ENCODE assay signal across 21 mouse cellular contexts in the genomic region with DNA sequence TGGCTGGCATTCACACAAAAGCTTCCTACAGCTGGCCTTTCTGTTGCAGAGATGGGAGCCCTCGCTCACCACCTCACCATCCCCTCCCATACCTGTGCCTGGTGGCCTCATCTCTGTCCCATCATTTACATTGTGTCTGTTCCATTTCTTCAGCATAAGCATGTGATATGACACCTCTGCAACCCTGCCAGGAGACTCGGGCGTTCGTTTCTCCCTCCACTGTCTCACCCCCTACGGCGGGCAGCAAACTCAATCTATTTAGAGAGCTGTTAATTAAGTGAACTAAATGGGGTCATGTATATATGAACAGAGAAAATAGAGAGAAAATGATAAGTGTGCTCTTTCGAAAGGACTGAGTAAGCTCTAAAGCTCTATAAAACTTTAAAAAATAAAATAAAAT.
DNase-seq lines count a peak whose midpoint lies in the region; ATAC-seq lines count a peak whose summit lies in the region.
"Had no signal": no experiment of that assay in that cellular context is flagged by ENCODE, and none has a peak within 500 bp of the region (broad histone marks: within the 10 kb centered on the region; RNA-seq: fewer than 3 reads in every experiment).

No protein-coding gene starts in this region.

- H3K36me3 ChIP-seq in hindbrain, embryonic 16.5 days (ENCODE audit: control insufficient read depth, insufficient read depth, low read length) = no peaks in the 10 kb centered on the region
- no peaks in the 10 kb centered on the region for H3K36me3 ChIP-seq in hindbrain, embryonic 14.5 days (replicated peaks; ENCODE audit: control insufficient read depth, insufficient read depth)
- H3K36me3 ChIP-seq in neural tube, embryonic 15.5 days = no peaks in the 10 kb centered on the region
- H3K36me3 ChIP-seq: embryonic facial prominence, embryonic 13.5 days; embryonic facial prominence, embryonic 15.5 days; forebrain, embryonic 10.5 days; forebrain, embryonic 12.5 days had no signal

- H3K4me2 ChIP-seq in hindbrain, embryonic 16.5 days (ENCODE audit: low read length) = no peak overlapping the region
- H3K4me2 ChIP-seq in hindbrain, embryonic 14.5 days (replicated peaks) = no peak overlapping the region
- H3K4me2 ChIP-seq in neural tube, embryonic 15.5 days = no peak overlapping the region
- H3K4me2 ChIP-seq: embryonic facial prominence, embryonic 13.5 days; embryonic facial prominence, embryonic 15.5 days; forebrain, embryonic 12.5 days had no signal

- H3K27me3 ChIP-seq in hindbrain, embryonic 16.5 days (replicated peaks; ENCODE audit: control insufficient read depth, insufficient read depth, low read length) = no peaks in the 10 kb centered on the region
- no peaks in the 10 kb centered on the region for H3K27me3 ChIP-seq in hindbrain, embryonic 14.5 days (ENCODE audit: control insufficient read depth, insufficient read depth, low read length)
- no peaks in the 10 kb centered on the region for H3K27me3 ChIP-seq in neural tube, embryonic 15.5 days (replicated peaks)
- H3K27me3 ChIP-seq: embryonic facial prominence, embryonic 13.5 days; embryonic facial prominence, embryonic 15.5 days; forebrain, embryonic 12.5 days had no signal

- H3K27ac ChIP-seq in hindbrain, embryonic 16.5 days (ENCODE audit: low read depth, low read length) = no peak overlapping the region
- H3K27ac ChIP-seq in hindbrain, embryonic 14.5 days = no peak overlapping the region
- no peak overlapping the region for H3K27ac ChIP-seq in neural tube, embryonic 15.5 days (replicated peaks)
- H3K27ac ChIP-seq: embryonic facial prominence, embryonic 13.5 days; embryonic facial prominence, embryonic 15.5 days; forebrain, embryonic 10.5 days; forebrain, embryonic 12.5 days had no signal

- DNase-seq in hindbrain, embryonic 14.5 days (ENCODE audit: low spot score) = no peak
- DNase-seq in neural tube, embryonic 10.5 days (ENCODE audit: extremely low spot score, low spot score) = no peak
- DNase-seq: adrenal gland, adult 2 months; adrenal gland, postnatal 10 days; adrenal gland, postnatal 25 days; cerebellum, adult 11 months; cerebellum, adult 18-20 months; cerebellum, adult 8-10 months; cerebellum, adult 9-11 months; cerebellum, postnatal 14 days; cerebellum, postnatal 36 days; embryo, embryonic 11 days had no signal

- 75% methylated on average over 7 of the region's 7 CpGs for WGBS in hindbrain, embryonic 16.5 days
- 79% methylated on average over 7 of the region's 7 CpGs for WGBS in hindbrain, embryonic 14.5 days
- 66% methylated on average over 7 of the region's 7 CpGs for WGBS in neural tube, embryonic 15.5 days

- no peak overlapping the region for H3K9ac ChIP-seq in hindbrain, embryonic 16.5 days (ENCODE audit: low read depth, low read length)
- H3K9ac ChIP-seq in hindbrain, embryonic 14.5 days = no peak overlapping the region
- no peak overlapping the region for H3K9ac ChIP-seq in neural tube, embryonic 15.5 days (replicated peaks)
- H3K9ac ChIP-seq: embryonic facial prominence, embryonic 13.5 days; embryonic facial prominence, embryonic 15.5 days; forebrain, embryonic 12.5 days had no signal

- H3K9me3 ChIP-seq in hindbrain, embryonic 16.5 days (ENCODE audit: control insufficient read depth, low read length) = no peaks in the 10 kb centered on the region
- no peaks in the 10 kb centered on the region for H3K9me3 ChIP-seq in hindbrain, embryonic 14.5 days (ENCODE audit: control insufficient read depth, low read length)
- H3K9me3 ChIP-seq in neural tube, embryonic 15.5 days (replicated peaks) = no peaks in the 10 kb centered on the region
- H3K9me3 ChIP-seq: embryonic facial prominence, embryonic 13.5 days; embryonic facial prominence, embryonic 15.5 days; forebrain, embryonic 10.5 days; forebrain, embryonic 12.5 days had no signal

- ATAC-seq in hindbrain, embryonic 16.5 days = peak; percentile 70
- ATAC-seq in hindbrain, embryonic 14.5 days (ENCODE audit: low FRiP score) = no peak
- 0 out of 2 replicates have a peak, but pooled peaks have one; percentile 36 for ATAC-seq in neural tube, embryonic 15.5 days (ENCODE audit: low FRiP score)
- ATAC-seq: forebrain, embryonic 14.5 days; forebrain, embryonic 16.5 days had no signal

- H3K4me1 ChIP-seq in hindbrain, embryonic 16.5 days (ENCODE audit: control insufficient read depth, insufficient read depth, low read depth, low read length) = no peaks in the 10 kb centered on the region
- H3K4me1 ChIP-seq in hindbrain, embryonic 14.5 days (replicated peaks; ENCODE audit: control insufficient read depth, insufficient read depth, low read length) = no peaks in the 10 kb centered on the region
- 0 out of 2 replicates have a peak, but pooled peaks cover 3% of the 10 kb centered on the region for H3K4me1 ChIP-seq in neural tube, embryonic 15.5 days
- H3K4me1 ChIP-seq: embryonic facial prominence, embryonic 13.5 days; embryonic facial prominence, embryonic 15.5 days; forebrain, embryonic 12.5 days had no signal

- H3K4me3 ChIP-seq in hindbrain, embryonic 16.5 days (ENCODE audit: low read length) = no peak overlapping the region
- H3K4me3 ChIP-seq in hindbrain, embryonic 14.5 days (replicated peaks; ENCODE audit: low read length) = no peak overlapping the region
- H3K4me3 ChIP-seq in neural tube, embryonic 15.5 days (replicated peaks) = no peak overlapping the region
- H3K4me3 ChIP-seq: embryonic facial prominence, embryonic 13.5 days; embryonic facial prominence, embryonic 15.5 days; erythroblast, embryonic 14.5 days; forebrain, embryonic 10.5 days; forebrain, embryonic 12.5 days had no signal
